Mouse (Mus musculus): Measurements from ENCODE around the gene Alox5.

The Alox5 gene

DNA sequence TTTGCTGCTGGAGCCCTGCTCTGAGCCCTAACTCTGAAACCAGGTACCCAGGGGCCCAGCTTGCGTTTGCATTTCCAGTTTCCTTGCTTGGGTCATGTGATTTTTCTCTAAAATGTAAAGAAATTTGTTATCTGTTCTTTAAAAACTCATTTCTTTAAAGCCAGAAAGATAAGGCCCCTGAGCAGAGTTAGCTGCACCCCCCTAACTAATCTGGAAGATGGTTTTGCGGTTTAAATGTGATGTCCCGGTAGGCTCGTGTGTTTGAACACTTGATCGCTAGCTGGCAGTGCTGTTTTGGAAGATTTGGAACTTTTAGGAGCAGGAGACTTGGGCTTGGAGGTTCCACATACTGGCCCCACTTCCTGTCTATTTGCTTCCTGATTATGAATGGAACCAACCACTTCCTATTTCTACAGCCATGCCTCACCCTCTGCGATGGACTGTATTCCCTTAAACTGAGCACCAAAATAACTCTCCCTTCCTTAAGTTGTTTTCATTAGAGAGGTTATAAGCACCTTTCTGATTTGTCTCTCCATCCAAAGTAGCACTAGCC is 44.9 kb downstream of the Alox5 start:
- DNase-seq, result no peak

DNA sequence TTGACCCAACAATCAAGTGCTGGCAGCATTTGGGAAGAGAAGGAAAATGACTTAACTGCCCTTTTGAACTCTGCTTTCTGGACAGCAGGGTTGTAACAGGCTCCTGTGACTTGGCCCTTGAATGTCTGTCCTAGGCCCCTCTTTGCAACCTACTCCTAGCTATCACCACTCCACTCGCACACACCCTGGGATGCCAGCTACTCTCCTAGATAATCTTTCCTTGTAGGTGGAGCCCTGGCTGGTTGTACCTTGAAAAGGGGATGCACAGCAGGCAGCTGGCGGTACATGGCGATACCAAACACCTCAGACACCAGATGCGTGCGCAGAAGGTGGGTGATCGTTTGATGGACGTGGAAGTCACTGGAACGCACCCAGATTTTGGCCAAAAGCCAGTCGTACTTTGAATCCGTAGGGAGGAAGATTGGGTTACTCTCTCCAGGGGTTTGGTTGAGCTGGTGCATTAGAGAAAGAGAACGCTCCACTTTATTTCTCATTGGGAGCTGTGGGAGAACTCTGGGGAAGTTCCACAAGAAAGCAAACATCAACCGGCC is 45.8 kb downstream of the Alox5 start:
- DNase-seq, result no peak

DNA sequence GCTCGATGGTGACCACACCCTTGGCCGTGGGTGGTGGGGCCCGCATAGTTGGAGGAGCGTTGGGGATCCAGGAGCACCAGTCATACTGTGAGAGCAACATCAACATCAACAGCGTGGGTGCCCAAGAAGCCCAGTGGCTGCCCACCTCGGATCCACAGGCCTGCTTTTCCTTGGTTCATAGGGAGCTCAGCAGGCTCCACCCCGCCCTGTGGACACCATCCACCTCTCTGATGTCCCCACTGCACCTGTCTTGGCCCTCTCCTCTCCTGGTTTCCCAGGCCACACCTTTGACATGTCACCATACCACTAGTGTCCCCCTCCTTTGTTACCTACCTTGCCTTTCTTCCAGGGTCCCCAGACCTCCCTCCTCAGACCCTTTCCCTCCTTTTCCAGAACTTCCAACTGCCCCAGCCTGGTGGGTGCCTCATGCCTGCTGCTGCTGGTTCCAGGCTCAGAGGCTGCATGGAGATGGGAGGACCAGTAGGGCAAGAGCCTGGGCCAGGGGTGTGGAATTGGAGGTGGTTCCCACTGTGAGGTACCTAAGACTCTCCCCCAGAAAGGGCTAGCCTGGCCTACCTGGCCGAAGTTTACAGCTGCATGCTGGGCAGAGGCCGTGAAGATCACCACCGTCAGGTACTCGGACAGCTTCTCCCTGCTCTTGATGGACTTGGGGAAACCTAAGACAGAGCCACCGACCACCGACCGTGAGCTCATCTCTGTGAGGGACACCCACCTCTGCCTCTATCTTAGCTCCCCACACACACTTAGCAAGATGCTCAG is 48.2 kb downstream of the Alox5 start:
- no peak for DNase-seq

DNA sequence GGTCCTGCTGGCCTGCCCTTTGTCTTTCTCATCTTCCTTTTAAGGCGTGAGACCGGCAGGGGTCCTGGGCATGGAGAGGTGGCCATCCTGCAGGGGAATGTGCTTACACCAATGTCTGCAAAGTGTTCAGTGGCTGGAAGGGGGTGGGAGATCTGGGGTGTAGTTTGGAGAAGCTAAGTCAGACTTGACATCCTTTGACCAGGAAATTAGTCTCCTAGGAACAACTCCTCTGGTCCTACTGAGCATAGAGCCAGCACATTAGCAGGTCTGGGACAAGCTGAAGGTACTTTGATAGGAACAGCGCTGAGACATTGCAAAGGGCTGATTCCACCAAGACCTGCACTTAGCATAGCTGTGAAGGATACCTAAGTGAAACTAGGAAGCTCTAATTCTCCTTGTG is 49.3 kb downstream of the Alox5 start:
- DNase-seq, result no peak

DNA sequence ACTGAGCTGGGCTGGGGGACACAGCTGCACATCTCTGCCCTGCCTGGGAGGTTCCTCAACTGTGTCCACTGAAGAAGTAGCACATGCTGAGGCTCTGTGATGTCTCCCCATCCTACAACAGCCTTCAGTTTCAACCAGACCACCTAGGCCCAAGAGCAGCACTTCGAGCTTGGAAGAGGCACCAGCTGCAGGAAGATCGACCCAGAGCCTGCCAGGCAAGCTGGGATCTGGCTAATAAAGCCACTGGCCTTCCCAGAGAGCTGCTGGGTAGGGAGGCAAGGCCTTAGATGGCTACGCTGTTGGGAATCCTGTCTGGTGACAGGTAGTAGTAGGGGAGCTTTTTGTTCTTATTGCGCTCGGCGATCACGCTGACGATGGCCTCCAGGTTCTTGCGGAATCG is 50.5 kb downstream of the Alox5 start:
- DNase-seq, result no peak

DNA sequence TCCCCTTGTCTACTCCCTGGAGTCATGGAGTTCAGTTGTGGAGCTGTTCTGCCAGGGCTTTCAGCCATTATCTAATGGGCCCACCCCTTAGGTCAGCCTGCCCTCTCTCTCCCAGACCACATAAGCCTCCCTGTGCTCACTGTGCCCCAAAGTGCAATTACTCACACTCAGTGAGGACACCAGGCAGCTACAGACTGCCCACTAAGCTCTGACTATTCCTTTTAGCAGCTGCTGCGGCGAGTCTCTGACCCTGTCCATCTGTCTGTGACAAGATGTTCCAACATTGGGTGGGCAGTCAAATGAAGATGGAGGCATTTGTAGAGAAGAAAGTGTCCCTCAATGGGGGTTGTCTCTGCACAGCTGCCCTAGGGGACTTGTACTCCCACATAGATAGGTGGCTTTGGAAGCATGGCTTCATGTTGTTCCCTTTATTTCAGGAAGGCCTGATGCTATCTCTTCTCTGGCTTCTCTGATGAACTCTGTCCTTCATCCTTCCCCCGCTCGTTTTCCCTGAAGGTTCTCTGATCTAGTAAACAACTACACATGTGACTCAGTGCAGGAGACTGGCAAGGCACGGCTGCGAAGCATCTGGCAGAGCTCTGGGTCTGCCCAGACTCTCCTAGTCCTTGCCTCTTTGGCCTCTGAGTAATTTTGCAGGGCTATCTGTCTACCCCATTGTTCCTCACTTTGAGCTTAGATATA is 52.9 kb downstream of the Alox5 start:
- DNase-seq, result no peak

DNA sequence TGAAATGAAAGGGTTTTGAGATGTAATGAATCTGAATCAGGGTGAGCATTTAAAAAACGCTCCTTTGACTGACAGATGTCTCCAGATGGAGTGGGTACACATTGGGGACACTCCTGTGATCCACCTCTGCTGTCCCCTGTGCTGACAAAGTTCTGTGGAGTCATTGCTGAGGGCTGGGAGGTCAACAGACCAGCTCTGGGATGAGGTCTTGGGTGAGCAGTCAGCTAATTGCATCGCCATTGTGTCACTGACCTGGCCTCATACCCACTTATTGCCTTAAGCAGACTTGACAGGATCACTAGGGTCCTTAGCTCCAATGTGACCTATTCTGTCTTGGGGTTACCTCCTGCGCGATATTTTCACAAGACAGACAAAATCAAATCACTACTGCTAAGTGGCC is 53.8 kb downstream of the Alox5 start:
- DNase-seq, result no peak

DNA sequence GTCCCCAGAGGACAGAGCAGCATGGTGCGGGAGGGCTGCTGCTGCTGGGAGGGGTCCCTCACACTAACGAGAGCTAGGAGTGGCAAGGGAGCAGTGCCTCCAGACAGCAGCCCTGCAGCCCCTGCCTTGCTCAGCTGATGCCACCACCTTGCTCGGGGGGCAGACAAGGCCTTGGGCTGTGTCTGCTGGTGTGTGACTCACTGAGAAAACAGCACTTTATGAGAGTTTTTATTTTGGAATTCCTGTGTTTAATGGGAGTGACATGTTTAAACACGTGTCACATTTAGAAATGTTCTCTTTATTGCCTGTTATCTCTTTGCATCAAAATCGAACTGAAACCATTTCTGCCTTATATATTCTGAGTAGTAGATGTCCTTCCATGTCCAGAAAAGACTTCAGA is 54.3 kb downstream of the Alox5 start:
- DNase-seq, result no peak

DNA sequence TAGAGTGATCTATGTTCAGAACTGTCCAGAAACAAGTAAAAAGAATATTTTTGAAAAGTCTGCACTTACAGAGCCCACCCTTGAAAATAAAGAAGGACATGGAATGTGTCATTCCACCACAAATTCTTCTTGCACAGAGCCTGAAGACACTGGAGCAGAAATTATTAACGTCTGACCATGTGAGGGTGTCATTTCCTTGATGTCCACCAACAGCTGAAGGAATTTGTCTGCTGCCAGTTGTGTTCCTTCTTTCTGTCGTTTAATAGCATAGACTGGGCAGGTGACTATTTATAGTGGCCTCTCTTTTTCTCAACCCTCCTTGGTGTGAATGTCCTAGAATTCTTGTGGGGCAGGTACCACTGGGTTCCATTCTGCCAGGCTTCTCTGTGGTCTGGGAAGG is 54.8 kb downstream of the Alox5 start:
- DNase-seq, result no peak

DNA sequence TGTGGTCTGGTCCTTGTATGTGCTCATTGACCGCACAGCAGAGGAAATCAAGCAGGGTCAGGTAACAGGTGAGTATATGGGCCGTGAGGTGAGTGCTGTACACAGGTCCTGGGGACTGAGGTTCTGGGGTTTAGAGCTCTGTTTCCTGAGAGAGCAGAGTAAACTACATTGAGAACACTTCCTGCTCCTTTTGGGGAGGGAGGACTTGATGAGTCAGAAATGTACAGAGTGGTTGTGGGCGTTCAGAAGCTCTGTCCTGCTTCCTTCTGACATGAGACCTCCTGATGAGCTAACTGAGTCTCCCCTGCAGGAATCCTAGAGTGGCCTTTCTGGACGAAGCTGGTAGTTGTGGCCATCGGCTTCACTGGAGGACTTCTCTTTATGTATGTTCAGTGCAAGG is 55.3 kb downstream of the Alox5 start:
- DNase-seq, result no peak

DNA sequence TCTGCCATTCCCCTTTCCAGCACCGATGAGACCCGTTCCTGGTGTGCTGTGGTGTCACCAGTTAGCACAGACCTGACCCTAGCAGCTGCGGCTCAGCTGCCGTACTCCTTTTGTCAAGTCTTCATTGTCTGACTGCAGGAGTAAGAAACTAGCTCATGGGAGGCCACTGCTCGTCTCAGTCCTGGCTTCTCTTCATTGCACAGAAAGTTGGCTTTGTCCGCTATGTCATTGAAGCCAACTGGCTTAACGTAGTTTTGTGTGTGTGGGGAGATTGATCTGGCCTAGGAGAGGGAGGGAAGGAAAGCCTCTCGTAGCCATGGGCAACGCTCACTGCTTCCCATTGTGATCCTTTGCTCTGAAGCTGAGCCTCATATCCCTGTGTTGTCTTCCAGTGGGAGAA is 55.7 kb downstream of the Alox5 start:
- no peak for DNase-seq

DNA sequence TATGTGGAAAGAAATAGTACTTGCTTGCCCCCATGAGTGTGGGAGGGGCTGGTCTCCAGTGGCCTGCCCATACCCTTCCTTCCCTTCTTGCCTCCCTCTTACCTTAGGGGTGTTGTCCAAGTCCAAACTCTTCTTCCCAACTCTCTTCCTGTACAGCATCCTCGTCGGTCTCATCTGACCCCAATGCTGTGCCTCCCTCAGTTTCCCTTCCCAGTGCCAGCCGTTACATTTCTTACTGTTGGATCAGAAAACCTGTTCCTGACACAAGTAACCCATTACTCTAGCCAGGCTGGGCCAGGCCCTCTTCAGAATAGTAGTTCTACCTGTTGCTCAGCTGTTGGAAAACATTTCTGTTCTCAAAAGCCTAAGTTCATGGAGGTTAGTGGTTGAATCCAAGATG is 58.6 kb downstream of the Alox5 start:
- peak; percentile 44 for DNase-seq

DNA sequence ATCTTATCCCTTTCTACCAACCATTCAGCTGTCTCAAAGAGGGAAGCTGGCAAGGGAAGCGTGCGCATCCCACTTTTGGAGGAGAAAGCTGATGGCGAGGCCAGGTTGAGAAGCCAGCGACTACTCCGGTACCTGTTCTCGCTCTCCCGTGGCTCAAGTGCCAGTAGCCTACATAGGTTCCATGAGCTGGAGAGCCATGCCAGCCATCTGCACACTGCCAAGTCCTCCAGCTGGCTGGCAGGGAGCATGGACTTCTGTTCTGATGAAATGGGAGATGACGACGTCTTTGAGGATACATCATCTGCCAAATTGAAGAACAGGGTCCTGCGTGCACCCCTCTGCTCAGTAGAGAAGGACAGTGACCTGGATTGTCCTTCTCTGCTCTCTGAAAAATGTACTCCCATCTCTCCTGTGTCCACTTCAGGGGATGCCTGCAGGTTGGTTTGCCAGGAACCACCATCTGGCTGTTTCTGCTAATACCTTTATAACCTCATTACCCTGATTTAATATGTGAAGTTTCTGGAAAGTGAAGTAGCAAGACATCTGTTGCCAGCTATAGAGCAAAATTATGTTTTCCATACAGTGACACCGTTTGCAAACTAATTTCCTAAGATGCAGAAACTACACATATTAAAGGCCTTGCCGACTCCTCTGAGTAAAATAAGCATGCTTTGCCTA is 59.1 kb downstream of the Alox5 start:
- DNase-seq, result peak; percentile 92

DNA sequence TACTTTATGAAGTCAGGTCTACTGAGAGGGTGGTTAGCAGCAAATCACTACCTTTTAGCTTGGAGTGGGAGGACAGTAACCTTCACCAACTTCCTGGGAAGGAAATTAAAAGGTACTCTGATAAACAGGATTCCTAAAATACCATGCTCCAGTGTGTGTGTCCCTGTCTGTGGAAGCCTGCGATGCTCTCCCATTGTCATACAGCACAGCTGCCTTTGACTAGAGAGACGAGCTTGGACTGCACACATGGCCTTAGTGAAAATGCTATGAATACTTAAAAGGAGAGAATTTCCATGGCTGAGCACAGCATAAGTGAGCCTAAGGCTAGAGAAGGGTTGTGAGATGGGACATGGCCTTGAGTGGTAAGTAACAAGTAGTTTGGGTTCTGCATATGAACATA is 62.8 kb downstream of the Alox5 start:
- no peak for DNase-seq

DNA sequence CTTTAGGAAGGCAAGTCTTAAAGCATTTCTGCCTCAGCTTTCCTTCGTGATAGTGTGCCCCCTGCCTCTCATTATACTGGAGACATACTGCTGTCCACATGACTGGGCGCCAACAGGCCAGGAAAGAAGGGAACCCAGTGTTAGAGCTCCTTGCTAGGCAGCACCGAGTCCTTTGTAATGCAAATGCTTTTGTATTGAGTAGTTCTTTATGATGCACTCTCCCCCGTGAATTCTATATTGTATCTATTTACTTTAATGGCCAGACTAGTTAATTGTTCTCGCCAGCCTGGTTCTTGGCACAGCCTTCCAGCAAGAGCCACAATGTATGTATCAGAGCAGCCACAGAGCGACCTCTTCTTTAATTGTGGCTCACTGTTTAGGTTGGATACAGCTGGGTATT is 63.4 kb downstream of the Alox5 start:
- no peak for DNase-seq

DNA sequence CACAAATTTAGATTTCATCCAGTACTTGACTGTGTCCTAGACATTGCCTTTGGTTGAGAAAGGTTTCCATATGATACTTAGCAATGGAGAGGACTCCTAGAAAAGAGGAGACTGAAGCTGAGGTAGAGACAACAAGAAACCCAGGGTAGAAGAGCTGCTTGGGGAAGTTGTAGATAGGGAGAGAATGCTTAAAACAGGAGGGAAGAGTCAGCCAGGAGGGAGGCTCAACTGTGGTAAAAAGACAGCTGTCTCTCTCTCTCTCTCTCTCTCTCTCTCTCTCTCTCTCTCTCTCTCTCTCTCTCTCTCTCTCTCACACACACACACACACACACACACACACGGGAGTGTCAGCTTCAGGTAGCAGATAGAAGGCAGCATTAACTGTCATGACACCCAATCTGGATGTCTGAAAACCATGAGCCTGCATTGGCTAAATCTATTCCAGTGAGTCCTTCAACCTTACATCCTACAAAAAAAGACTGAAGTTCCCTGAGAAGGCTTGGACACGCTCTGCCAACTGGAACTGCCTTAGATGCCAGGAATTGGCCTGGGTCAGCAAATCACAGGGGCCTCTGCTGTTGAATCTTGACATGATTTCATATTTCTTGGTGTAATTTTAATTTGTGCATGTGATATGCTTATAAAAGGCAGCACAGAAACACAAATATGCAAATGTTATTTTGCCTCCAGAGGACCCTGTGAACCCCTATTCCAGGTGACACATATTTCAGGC is 65.9 kb downstream of the Alox5 start:
- no peak for DNase-seq

DNA sequence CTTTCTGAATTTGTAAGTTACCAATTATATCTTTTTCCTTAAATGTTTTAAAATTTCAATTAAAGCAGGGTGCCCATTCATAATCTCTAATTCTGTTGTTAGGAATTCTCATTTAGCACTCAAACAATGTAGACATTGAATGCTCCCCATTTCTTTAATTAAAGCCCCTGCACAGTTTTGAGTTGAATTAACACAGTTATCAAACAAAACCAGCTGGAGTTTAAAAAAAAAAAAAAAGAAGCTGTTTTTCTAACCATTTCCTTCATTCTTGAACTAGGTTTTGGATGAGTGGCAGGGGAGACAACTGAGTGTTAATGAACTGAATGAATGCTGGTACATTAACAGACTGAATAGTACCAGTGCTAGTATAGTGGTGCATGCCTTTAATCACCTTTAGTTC is 71.5 kb downstream of the Alox5 start:
- no peak for DNase-seq

DNA sequence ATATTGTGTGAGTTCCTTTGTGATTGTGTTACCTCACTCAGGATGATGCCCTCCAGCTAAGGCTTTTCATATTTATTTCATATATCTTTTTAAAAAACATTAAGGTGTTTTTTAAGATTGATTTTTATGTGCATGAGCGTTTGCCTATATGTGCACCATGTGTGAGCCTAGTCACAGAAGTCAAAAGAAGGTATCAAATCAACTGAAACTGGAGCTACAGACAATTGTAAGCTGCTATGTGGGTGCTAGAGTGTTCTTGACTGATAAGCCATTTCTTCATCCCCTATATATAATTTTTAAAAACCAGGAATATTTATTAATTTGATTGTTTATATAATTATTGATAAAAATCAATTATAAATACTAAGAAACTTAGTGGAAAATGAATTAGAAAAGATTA is 72.9 kb downstream of the Alox5 start:
- DNase-seq, result no peak

DNA sequence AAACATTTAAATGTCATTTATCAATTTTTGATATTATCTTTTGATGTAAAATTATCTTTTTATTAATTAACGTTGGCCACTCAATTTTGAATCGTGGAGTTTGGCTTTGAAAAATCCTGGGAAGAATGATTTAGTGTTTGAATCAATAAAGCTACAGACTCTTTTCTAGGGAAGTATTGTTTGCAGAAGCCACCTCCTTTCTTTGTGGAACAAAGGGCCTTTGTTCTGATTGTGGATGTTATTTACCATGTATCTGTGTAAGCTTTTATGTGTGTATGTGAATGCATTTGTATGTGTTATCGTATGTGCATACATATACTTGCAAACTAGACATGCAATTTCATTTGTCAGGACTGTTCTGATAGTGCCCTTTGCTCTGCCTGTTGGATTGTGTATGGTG is 74.5 kb downstream of the Alox5 start:
- DNase-seq, result no peak

DNA sequence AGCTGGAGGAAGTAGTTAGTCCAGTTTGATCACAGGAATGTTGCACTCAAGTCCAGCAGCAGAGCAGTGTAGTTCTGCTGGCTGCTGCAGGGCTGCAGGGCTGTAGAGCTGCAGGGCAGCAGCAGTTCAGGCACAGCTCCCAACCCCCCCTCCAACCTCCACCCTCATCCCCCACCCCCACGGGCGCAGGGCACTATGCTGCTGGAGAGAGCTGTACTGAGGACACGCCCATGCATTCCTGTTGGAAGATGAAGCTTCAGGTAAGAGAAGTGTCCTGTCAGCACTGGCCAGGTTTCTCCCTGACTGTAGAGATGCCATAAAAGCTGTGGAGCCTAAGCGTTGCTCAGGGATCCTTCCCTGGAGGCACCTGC is 74.9 kb downstream of the Alox5 start:
- DNase-seq, result no peak

DNA sequence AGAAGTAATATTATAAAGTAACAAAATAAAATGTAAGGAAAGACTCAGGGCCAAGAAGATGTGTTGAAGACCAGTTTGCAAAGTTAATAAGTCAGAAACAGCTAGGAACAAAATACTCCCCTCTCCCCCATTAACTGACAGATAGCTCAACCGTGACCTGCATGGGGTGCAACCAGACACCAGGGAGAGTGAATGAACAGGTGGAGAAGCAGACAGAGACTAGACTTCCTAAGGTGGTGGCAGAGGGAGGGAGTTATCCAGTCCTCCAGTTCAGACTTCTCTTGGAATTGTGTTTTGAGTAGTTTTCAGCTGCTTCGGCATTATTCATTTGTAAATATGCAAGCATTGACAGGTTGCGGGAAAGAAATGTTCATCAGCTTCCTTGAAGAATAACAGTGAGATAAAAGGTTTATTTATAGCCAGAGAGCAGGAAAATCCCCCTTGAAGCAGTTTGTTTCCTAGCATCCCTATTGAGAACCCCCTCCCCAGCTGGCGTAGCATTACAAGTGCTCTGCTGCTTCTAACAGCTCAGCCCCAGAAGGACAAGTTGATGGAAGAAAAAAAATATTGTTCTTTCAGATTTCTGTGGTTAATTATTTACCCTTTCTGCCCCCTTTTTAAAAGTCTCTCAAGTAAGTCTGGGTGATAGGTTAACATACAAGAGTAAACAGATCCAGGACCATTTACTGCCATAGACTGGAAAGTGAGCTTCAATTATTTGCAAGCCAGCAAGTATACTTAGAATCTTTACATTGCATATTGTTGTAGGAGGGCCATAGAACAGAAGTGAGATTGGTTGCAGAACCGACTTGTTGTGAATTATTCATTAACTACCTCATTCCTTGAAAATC is 75.6 kb downstream of the Alox5 start:
- no peak for DNase-seq

DNA sequence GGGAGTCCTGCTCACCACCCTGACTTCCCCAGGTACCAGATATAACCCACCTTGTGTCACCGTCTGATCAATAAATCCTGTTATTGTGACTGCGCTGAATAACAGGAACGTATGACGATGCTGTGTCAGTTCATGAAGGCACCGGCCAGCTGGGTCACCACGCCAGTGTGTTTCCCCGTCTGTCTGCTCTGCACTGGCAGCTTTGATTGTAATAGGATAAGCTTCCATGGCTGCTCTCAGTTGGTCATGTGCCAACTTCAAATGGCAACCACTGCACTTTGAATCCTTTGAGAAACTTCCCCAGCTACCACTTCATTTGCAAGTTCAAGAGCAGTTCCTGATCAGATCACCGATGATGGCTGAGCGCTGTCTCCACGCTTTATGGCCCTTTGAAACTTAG is 77.4 kb downstream of the Alox5 start:
- DNase-seq, result no peak

All from cerebellum, adult 9-11 months (tissue).